Mouse (Mus musculus) limb, embryonic 11.5 days (tissue): Measurements from ENCODE around the gene Mrpl21. TPM values are rescaled to one million over a fixed set of nuclear protein-coding genes. Genes with fewer than 3 reads are reported as not detected.

Experiments used
- ATAC-seq: fragments of 200-750 bp; cut with Nextera tagmentation; 2 replicates; pipeline ENCODE4 v1.8.0; 2017; ENCODE audit warnings: low read depth; ENCODE audit not compliant: insufficient number of reproducible peaks, low FRiP score, low TSS enrichment
- DNase-seq: peaks from one replicate; pipeline ENCODE4 v3.0.0-alpha.2; 2015; ENCODE audit warnings: low spot score
- H3K27ac ChIP-seq: fragments of 300-500 bp; sonication (generic); replicated peaks from 2 replicates; pipeline ENCODE4 v1.5.1; 2014; ENCODE audit warnings: low read depth, mild to moderate bottlenecking, low read length
- H3K27me3 ChIP-seq: fragments of 300-500 bp; sonication (generic); 2 replicates; pipeline ENCODE4 v1.6.1; 2014; ENCODE audit warnings: mild to moderate bottlenecking, low read length, mixed read lengths; ENCODE audit not compliant: control insufficient read depth, insufficient read depth
- H3K36me3 ChIP-seq: fragments of 300-500 bp; sonication (generic); 2 replicates; pipeline ENCODE4 v1.6.1; 2014; ENCODE audit warnings: mild to moderate bottlenecking, low read length, moderate library complexity, mixed read lengths; ENCODE audit not compliant: control insufficient read depth, insufficient read depth
- H3K4me1 ChIP-seq: fragments of 300-500 bp; sonication (generic); 2 replicates; pipeline ENCODE4 v1.6.1; 2014; ENCODE audit warnings: low read length, mixed read lengths; ENCODE audit not compliant: control insufficient read depth, insufficient read depth
- H3K4me2 ChIP-seq: fragments of 300-500 bp; sonication (generic); 2 replicates; pipeline ENCODE4 v1.6.1; 2014; ENCODE audit warnings: low read depth, mild to moderate bottlenecking, moderate library complexity; ENCODE audit not compliant: severe bottlenecking
- H3K4me3 ChIP-seq: fragments of 300-500 bp; sonication (generic); 2 replicates; pipeline ENCODE4 v1.5.1; 2014; ENCODE audit warnings: low read depth, low read length
- H3K9ac ChIP-seq: fragments of 300-500 bp; sonication (generic); 2 replicates; pipeline ENCODE4 v1.6.1; 2014; ENCODE audit warnings: mild to moderate bottlenecking, low read length
- H3K9me3 ChIP-seq: fragments of 300-500 bp; sonication (generic); 2 replicates; pipeline ENCODE4 v1.6.1; 2016; ENCODE audit warnings: low read length; ENCODE audit not compliant: control insufficient read depth
- WGBS: fragments of 180-500 bp; shearing (Covaris S2); extraction: QIAGEN DNeasy Blood & Tissue Kit; methylation state at CpG from one replicate; pipeline ENCODE4 v1.1.7; 2014; 5-methylcytosine and 5-hydroxymethylcytosine counted together
- polyA plus RNA-seq: library from polyadenylated mRNA; unstranded; fragments of >200 nt; fragmentation: Nextera tagmentation; extraction: Ambion mirVana; gene quantifications from 2 replicates; pipeline ENCODE4 v1.2.1, GENCODE M21; 2014

The Mrpl21 gene
- polyA plus RNA-seq, 1 experiment from 2014 or later: 155 TPM

DNA sequence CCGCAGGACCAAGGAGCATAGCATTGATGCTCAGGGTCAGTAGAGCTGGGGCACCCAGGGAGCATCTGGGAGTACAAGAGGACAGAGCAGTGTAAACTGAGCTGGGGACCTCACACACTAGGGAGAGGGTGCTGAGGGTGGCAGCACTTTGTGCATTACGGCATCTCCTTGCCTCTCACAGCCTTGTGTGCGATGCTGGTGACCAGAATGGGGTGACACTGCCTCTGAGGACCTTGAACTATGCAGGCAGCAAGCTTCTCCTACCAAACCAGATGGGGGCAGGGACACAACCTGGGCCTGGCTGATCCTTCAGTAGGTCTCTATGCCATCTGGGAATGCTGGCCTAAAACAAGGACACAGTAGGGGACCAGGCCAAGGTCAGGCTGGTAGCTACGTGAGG, 16.0 kb upstream of the Mrpl21 start:
- WGBS: 94% methylated on average over 4 of the region's 4 CpGs
- no peak overlapping the region for H3K27ac ChIP-seq
- H3K4me2 ChIP-seq: no peak overlapping the region
- H3K4me3 ChIP-seq: no peak overlapping the region
- no peaks in the 10 kb centered on the region for H3K9me3 ChIP-seq
- no peak for ATAC-seq
- peaks cover 27% of the 10 kb centered on the region for H3K36me3 ChIP-seq
- no peak for DNase-seq
- no peak overlapping the region for H3K9ac ChIP-seq
- H3K27me3 ChIP-seq: no peaks in the 10 kb centered on the region
- no peaks in the 10 kb centered on the region for H3K4me1 ChIP-seq

DNA sequence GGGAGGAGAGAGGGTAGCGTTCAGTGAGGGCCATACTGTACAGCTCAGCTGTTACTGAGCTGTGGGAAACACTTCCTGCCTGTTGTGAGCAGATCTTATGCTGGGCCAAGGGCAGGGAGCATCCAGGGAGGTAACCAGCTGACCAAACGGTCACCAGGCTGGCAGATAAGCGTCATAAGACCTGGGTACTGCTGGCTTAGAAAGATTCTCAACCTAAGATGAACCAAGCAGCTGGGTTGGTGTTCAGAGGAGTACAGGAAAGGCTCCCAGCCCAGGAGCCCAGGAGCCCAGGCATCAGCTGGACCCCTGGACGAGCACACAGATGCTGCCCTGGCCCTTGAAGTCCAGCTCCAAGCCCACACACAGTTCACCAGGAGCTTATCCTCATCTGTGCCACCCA, 15.4 kb upstream of the Mrpl21 start:
- Histone ChIP-seq H3K4me1 (no peaks in the 10 kb centered on the region), H3K9me3 (no peaks in the 10 kb centered on the region), H3K4me2 (no peak overlapping the region), H3K4me3 (no peak overlapping the region), H3K9ac (no peak overlapping the region), H3K36me3 (peaks cover 24% of the 10 kb centered on the region), H3K27me3 (no peaks in the 10 kb centered on the region), H3K27ac (no peak overlapping the region)
- no peak for DNase-seq
- WGBS: 92% methylated on average over 4 of the region's 4 CpGs
- no peak for ATAC-seq

DNA sequence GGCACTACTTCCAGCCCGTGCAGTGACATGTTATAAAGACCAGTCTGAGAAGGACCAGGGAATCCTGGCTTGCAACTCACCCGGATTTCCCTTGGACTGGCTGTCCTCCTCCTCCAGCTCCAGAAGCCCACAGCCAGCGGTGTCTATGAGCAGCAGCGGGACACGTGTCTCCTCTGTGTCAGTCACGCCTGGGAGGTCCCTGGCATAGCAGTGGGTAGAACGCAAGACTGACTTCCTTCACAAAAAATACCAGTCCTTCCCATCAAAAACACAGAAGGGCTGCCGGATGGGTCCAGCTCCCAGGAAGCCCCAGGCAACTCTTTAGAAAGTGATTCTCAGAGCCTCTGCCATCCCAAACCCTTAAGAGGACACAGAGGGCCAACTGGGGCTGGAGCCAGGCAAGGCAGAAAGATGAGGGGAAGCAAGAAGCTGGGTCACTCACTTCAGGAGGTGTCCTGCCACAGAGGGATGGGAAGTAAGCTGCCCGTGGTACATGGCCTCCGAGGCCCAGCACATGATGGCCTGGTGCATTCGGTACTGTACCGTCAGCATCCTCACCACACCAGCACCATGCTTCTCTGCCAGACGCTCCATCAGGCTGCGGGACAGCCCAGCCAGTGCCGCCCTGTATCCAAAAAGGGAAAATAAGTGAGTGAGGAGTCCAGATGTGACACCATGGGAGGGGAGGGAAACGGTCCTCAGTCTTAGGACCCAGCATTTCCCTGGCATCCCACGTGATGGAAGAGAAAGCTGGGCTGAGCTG, 14.3 kb upstream of the Mrpl21 start:
- H3K9me3 ChIP-seq: no peaks in the 10 kb centered on the region
- H3K36me3 ChIP-seq: peaks cover 25% of the 10 kb centered on the region
- DNase-seq (no peak), ATAC-seq (no peak)
- no peak overlapping the region for H3K9ac ChIP-seq
- H3K27ac ChIP-seq: no peak overlapping the region
- WGBS: 92% methylated on average over 17 of the region's 17 CpGs
- H3K4me1 ChIP-seq: no peaks in the 10 kb centered on the region
- H3K4me3 ChIP-seq: no peak overlapping the region
- H3K4me2 ChIP-seq: no peak overlapping the region
- H3K27me3 ChIP-seq: no peaks in the 10 kb centered on the region

DNA sequence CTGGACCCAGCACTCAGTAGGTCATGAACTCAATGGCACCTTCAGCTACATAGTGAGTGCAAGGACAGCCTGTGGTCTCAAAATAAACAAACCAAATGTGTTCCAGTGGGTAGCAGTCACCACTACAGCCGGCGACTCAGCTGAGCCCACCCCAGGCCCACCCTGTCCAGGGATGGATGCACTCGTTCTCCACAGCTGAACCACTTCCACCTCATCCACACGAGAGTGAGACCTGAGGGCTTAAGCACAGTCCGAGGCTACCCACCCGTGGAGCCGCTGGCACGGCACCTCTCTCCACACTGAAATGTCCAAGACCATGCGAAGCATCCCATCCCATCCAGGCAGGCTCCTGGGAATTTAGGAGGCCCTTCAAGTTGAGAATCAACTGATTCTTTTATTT, 13.4 kb upstream of the Mrpl21 start:
- Histone ChIP-seq H3K27me3 (no peaks in the 10 kb centered on the region), H3K4me1 (no peaks in the 10 kb centered on the region), H3K9me3 (no peaks in the 10 kb centered on the region), H3K4me3 (no peak overlapping the region), H3K9ac (no peak overlapping the region), H3K4me2 (no peak overlapping the region), H3K27ac (no peak overlapping the region), H3K36me3 (peaks cover 30% of the 10 kb centered on the region)
- no peak for DNase-seq
- 93% methylated on average over 9 of the region's 9 CpGs for WGBS
- ATAC-seq: no peak

DNA sequence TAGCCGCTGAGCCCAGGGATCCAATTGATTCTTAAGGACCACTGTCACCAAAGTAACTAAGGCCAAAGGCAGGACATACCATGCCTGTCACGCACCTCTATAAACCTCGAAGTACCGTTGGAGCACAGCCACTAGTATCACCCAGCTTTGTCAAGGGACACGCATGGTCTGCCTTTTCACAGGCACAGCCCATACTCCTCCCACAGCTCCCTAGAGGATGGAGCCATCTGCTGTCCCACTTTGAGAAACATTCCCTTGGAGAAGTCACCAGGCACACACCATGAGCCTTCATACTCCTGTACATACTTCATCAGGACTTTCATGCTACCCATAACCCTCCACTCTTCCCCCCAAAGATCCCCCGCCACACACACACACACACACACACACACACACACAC, 12.9 kb upstream of the Mrpl21 start:
- Histone ChIP-seq H3K27ac (no peak overlapping the region), H3K4me3 (no peak overlapping the region), H3K4me1 (no peaks in the 10 kb centered on the region), H3K9ac (no peak overlapping the region), H3K36me3 (peaks cover 24% of the 10 kb centered on the region), H3K4me2 (no peak overlapping the region), H3K27me3 (no peaks in the 10 kb centered on the region), H3K9me3 (no peaks in the 10 kb centered on the region)
- ATAC-seq (no peak), DNase-seq (no peak)
- 94% methylated on average over 6 of the region's 6 CpGs for WGBS

DNA sequence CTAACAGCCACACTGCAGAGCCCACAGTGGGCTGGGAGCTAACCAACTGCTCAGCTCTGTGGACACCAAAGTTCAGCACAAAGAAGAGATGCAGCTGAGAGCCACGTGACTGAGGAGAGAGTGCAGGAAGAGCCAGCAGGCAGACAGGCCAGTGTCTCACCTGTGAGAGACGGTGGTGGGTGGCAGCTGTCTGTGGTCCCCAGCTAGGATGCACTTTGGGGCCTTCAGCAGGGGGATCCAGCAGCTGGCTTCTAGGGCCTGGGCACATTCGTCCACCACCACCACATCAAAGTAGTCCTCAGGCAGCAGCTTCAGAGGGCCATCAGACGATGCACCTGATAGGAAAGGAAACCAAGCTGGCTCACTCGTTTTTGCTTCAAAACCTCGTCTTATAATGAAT, 11.3 kb upstream of the Mrpl21 start:
- peaks cover 22% of the 10 kb centered on the region for H3K36me3 ChIP-seq
- no peak for ATAC-seq

DNA sequence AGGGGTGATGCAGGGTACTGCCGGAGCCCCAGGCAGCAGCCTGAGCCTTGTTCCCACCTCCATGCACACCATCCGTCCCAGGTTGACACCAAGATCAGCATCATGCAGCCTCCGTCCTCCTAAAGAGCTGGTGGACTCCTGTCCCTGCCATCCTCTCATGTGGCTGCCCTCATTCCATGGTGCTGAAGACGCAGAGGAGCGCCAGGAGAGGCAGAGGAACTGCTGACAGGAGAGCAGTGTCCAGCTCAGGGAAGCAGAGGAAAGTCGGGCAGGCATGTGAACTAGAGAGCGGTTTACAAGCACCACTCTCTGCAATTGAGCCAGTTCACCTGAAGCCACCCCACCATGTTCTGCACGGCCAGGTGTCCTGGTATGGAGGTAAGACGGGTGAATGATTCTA, 9.4 kb upstream of the Mrpl21 start:
- DNase-seq: no peak
- WGBS: 91% methylated on average over 9 of the region's 9 CpGs

More for the DNA sequence above, 11.3 kb upstream of the Mrpl21 start:
- Histone ChIP-seq H3K27ac (no peak overlapping the region), H3K9ac (no peak overlapping the region), H3K27me3 (no peaks in the 10 kb centered on the region), H3K4me1 (no peaks in the 10 kb centered on the region), H3K4me2 (no peak overlapping the region), H3K4me3 (no peak overlapping the region), H3K9me3 (no peaks in the 10 kb centered on the region)
- WGBS: 85% methylated on average over 6 of the region's 6 CpGs
- no peak for DNase-seq

DNA sequence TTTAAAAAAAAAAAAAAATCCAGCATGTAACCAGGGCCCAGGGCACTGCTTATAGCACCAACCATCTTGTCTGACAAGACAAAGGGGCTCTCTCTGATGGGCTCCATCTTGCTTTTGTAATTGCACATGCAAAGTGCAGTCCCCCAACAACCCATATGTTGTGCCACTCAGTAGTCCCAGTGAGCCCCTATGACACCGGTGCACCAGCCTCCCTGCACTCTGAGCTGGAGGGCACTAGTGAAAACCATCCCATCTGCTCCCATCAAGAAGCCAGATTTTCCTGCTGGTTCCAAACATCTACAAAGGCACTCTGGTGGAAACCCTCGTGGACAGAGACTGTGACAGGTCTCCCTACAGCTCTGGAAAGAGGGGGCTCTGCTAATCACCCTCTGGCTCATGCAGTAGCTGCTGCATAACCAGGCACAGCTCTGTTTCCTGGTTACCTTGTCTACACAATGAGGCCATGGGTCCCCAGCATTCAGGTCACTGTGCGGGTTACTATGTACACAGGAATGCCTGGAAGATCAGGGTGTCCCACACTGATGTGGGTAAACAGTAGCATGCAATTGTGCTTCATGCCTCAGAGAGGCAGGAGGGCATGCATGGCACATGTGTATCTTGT, 6.8 kb upstream of the Mrpl21 start:
- Histone ChIP-seq H3K27me3 (no peaks in the 10 kb centered on the region), H3K36me3 (peaks cover 13% of the 10 kb centered on the region; the same call in 1 of the 2 replicates), H3K9me3 (no peaks in the 10 kb centered on the region), H3K4me2 (no peak overlapping the region), H3K4me3 (no peak overlapping the region), H3K4me1 (no peaks in the 10 kb centered on the region), H3K9ac (no peak overlapping the region), H3K27ac (no peak overlapping the region)
- WGBS: 93% methylated on average over 3 of the region's 3 CpGs
- DNase-seq (no peak), ATAC-seq (no peak)

More for the DNA sequence above, 9.4 kb upstream of the Mrpl21 start:
- Histone ChIP-seq H3K27ac (no peak overlapping the region), H3K36me3 (peaks cover 16% of the 10 kb centered on the region; the same call in 1 of the 2 replicates), H3K9ac (no peak overlapping the region), H3K4me3 (no peak overlapping the region), H3K4me1 (no peaks in the 10 kb centered on the region), H3K9me3 (no peaks in the 10 kb centered on the region), H3K27me3 (no peaks in the 10 kb centered on the region), H3K4me2 (no peak overlapping the region)
- no peak for ATAC-seq
